Mouse (Mus musculus) CH12.LX (cell line): ENCODE measurements around the gene Zfp827. TPM values are rescaled to one million over a fixed set of nuclear protein-coding genes. Genes with fewer than 3 reads are reported as not detected.

Experiments used
- DNase-seq: peaks from one replicate; pipeline ENCODE4 v3.0.0-alpha.2; 2013; ENCODE audit errors: extremely low read depth
- H3K27ac ChIP-seq: 2 replicates; pipeline ENCODE4 v1.5.1; 2012; ENCODE audit warnings: low read depth, mild to moderate bottlenecking, control low read depth, moderate library complexity; ENCODE audit not compliant: insufficient read depth
- H3K27me3 ChIP-seq: replicated peaks from 2 replicates; pipeline ENCODE3; 2012; ENCODE audit warnings: inconsistent platforms
- H3K36me3 ChIP-seq, 2 experiments: replicated peaks in 1 of 2; 2 replicates each; pipeline versions ENCODE3 to v1.6.1; 2012; ENCODE audit warnings: inconsistent platforms in 1 of 2, low read length in 1 of 2, mild to moderate bottlenecking in 1 of 2, mixed read lengths in 1 of 2, moderate library complexity in 1 of 2; ENCODE audit not compliant: control insufficient read depth in 1 of 2, insufficient read depth in 1 of 2
- H3K4me1 ChIP-seq, 2 experiments: 2 replicates each; pipeline ENCODE4 v1.6.1; 2012; ENCODE audit warnings: inconsistent platforms in 1 of 2, moderate library complexity in 1 of 2; ENCODE audit not compliant: insufficient read depth in 2 of 2, control insufficient read depth in 1 of 2
- H3K4me2 ChIP-seq: 2 replicates; pipeline ENCODE4 v1.6.1; 2012; ENCODE audit warnings: low read depth, mild to moderate bottlenecking, control low read depth; ENCODE audit not compliant: poor library complexity, insufficient read depth, severe bottlenecking
- H3K4me3 ChIP-seq, 3 experiments: fragments of 150-350 bp in 1 of 3; sonication (generic) in 1 of 3; replicated peaks in 1 of 3; 2 replicates each; pipeline versions ENCODE3 to v1.5.1; 2011 to 2012; ENCODE audit warnings: low read depth in 2 of 3, low read length in 2 of 3, mild to moderate bottlenecking in 2 of 3, moderate library complexity in 2 of 3, control low read depth in 1 of 3, improper control_type of control experiment in 1 of 3, inconsistent platforms in 1 of 3, mixed read lengths in 1 of 3; ENCODE audit not compliant: poor library complexity in 1 of 3
- H3K79me2 ChIP-seq: replicated peaks from 2 replicates; pipeline ENCODE4 v1.6.1; 2012; ENCODE audit warnings: mild to moderate bottlenecking, moderate library complexity; ENCODE audit not compliant: control insufficient read depth, poor library complexity, insufficient read depth, severe bottlenecking; ENCODE audit errors: extremely low read depth
- H3K9ac ChIP-seq: 2 replicates; pipeline ENCODE4 v1.6.1; 2012; ENCODE audit warnings: low read depth, mild to moderate bottlenecking, control low read depth, moderate library complexity; ENCODE audit not compliant: insufficient read depth
- H3K9me3 ChIP-seq: replicated peaks from 2 replicates; pipeline ENCODE3; 2012; ENCODE audit warnings: low read length, inconsistent platforms, mixed read lengths
- BHLHE40 ChIP-seq: IDR thresholded peaks from 2 replicates; pipeline ENCODE4 v1.6.1; 2011; ENCODE audit warnings: mild to moderate bottlenecking, low read depth, low read length, improper control_type of control experiment
- CTCF ChIP-seq, 2 experiments: IDR thresholded peaks in 1 of 2; conservative IDR thresholded peaks in 1 of 2; 2 replicates each; pipeline ENCODE4 v1.5.1; 2011 to 2012; ENCODE audit warnings: low read depth in 2 of 2, low read length in 2 of 2, improper control_type of control experiment in 1 of 2, inconsistent platforms in 1 of 2, mild to moderate bottlenecking in 1 of 2, moderate library complexity in 1 of 2
- ELF1 ChIP-seq: IDR thresholded peaks from 2 replicates; pipeline ENCODE4 v1.6.1; 2014; ENCODE audit warnings: low read depth, mild to moderate bottlenecking, inconsistent platforms, low read length, improper control_type of control experiment
- IRF4 ChIP-seq: IDR thresholded peaks from 2 replicates; pipeline ENCODE4 v1.6.1; 2014; ENCODE audit warnings: low read depth, mild to moderate bottlenecking, inconsistent platforms, low read length, improper control_type of control experiment
- KAT2A ChIP-seq: IDR thresholded peaks from 2 replicates; pipeline ENCODE4 v1.6.1; 2012; ENCODE audit warnings: low read length, improper control_type of control experiment, inconsistent platforms; ENCODE audit not compliant: insufficient replicate concordance
- MAFK ChIP-seq: IDR thresholded peaks from 2 replicates; pipeline ENCODE4 v1.6.1; 2011; ENCODE audit warnings: low read length, improper control_type of control experiment; ENCODE audit not compliant: insufficient replicate concordance
- MEF2A ChIP-seq: IDR thresholded peaks from 2 replicates; pipeline ENCODE4 v1.6.1; 2014; ENCODE audit warnings: low read depth, mild to moderate bottlenecking, inconsistent platforms, low read length, improper control_type of control experiment, borderline replicate concordance
- NELFE ChIP-seq: IDR thresholded peaks from 2 replicates; pipeline ENCODE4 v1.6.1; 2011; ENCODE audit warnings: low read depth, low read length, improper control_type of control experiment
- POLR2A ChIP-seq: IDR thresholded peaks from 2 replicates; pipeline ENCODE4 v1.6.1; 2011; ENCODE audit warnings: low read depth, mild to moderate bottlenecking, improper control_type of control experiment, low read length
- SIN3A ChIP-seq: IDR thresholded peaks from 2 replicates; pipeline ENCODE4 v1.6.1; 2012; ENCODE audit warnings: low read length, improper control_type of control experiment, inconsistent platforms
- SMC3 ChIP-seq: IDR thresholded peaks from 2 replicates; pipeline ENCODE4 v1.6.1; 2011; ENCODE audit warnings: low read depth, low read length, improper control_type of control experiment
- UBTF ChIP-seq: IDR thresholded peaks from 2 replicates; pipeline ENCODE4 v1.6.1; 2012; ENCODE audit warnings: low read depth, mild to moderate bottlenecking, inconsistent platforms, low read length, improper control_type of control experiment, moderate library complexity
- ZC3H11A ChIP-seq: IDR thresholded peaks from 2 replicates; pipeline ENCODE4 v1.6.1; 2012; ENCODE audit warnings: low read depth, mild to moderate bottlenecking, inconsistent platforms, low read length, improper control_type of control experiment
- dilution Hi-C: fragments of 300-500 bp; cut with MboI; formaldehyde crosslinking; loops from 2 replicates; pipeline ENCODE4 v1.14.3; 2020; ENCODE audit warnings: low sequenced_read_pairs; ENCODE audit not compliant: extremely low pct_unique_long_range_greater_than_20kb, extremely low pct_ligation_motif_present
- in situ Hi-C: fragments of 300-500 bp; cut with MboI; formaldehyde crosslinking; loops from 3 replicates; pipeline ENCODE4 v1.14.3; 2019; ENCODE audit warnings: low sequenced_read_pairs, low pct_ligation_motif_present, low pct_unique_long_range_greater_than_20kb, mixed read lengths
- polyA plus RNA-seq: library from polyadenylated mRNA; unstranded; fragments of >175 nt; gene quantifications from 2 replicates; pipeline ENCODE4 v1.2.1, GENCODE M21; 2012; ENCODE audit warnings: low read depth; ENCODE audit not compliant: insufficient read length
- total RNA-seq, 2 experiments: library from RNA; depleted of rRNA; stranded (reverse); fragments of 300-350 nt in 1 of 2; fragments of >200 nt in 1 of 2; gene quantifications; 2 replicates each; pipeline ENCODE4 v1.2.3; 2012 to 2014

Gene Zfp827
- total and polyA plus RNA-seq, 3 experiments = 4.3 to 11.1 (median 7.8) TPM

DNA sequence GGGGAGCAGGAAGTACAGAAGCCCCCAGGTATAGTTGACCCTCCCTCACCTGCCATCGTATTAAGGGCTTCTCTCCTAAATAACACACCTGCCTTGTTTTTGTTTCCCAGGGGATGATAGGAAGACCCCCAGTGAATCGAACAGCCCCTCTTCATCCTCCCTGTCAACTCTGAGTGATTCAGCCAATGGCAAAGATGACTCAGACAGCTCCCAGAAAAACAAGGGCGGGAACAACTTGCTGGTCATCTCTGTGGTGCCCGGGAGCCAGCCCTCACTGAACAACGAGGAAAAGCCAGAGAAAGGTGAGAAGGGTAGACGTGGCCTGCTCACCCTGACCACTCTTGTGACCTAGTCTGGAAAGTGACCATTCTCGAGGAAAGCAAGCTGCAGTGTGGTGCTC lies 157.3 kb downstream of the Zfp827 start:
- dilution Hi-C loops (no loop called here), in situ Hi-C loops (no loop called here)
- Histone ChIP-seq H3K9ac (no peak overlapping the region), H3K4me2 (no peak overlapping the region), H3K27ac (no peak overlapping the region), H3K4me3 (no peak overlapping the region), H3K9me3 (no peaks in the 10 kb centered on the region), H3K4me1 (no peaks in the 10 kb centered on the region), H3K79me2 (no peaks in the 10 kb centered on the region), H3K36me3 (peaks cover 81 to 98% of the 10 kb centered on the region in 2 experiments), H3K27me3 (no peaks in the 10 kb centered on the region)
- TF ChIP-seq NELFE = no peak
- TF ChIP-seq MAFK = no peak
- no peak for TF ChIP-seq CTCF (conservative IDR thresholded peaks at IDR 0.05 in 1 of 2, IDR thresholded peaks at IDR 0.05 in 1 of 2; ENCODE audit: low read depth in 2 of 2, low read length in 2 of 2)
- TF ChIP-seq UBTF = no peak
- TF ChIP-seq SMC3 = no peak
- DNase-seq = no peak

DNA sequence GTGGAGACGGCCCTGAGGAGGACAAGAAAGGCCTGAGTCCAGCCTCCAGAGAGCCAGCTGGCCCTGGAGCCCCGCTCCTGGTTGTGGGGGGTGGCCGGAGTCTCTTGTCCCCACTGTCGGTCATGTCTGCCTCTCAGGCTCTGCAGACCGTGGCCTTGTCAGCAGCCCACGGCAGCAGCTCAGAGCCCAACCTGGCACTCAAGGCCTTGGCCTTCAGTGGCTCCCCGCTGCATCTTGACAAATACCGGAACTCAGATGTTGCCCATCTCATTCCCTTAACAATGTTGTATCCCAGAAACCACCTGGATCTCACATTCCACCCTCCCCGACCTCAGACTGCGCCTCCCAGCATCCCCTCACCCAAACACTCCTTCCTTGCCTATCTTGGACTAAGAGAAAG lies 161.8 kb downstream of the Zfp827 start:
- no peaks in the 10 kb centered on the region for H3K9me3 ChIP-seq
- H3K27ac ChIP-seq = no peak overlapping the region
- in situ Hi-C loops (no loop called here), dilution Hi-C loops (no loop called here)
- TF ChIP-seq SIN3A = no peak
- TF ChIP-seq CTCF (conservative IDR thresholded peaks at IDR 0.05 in 1 of 2, IDR thresholded peaks at IDR 0.05 in 1 of 2; ENCODE audit: low read depth in 2 of 2, low read length in 2 of 2) = no peak
- TF ChIP-seq POLR2A = no peak
- TF ChIP-seq BHLHE40 = no peak
- TF ChIP-seq IRF4 = no peak
- no peak for TF ChIP-seq ELF1
- no peak overlapping the region for H3K4me2 ChIP-seq
- H3K27me3 ChIP-seq = no peaks in the 10 kb centered on the region
- H3K9ac ChIP-seq = no peak overlapping the region
- no peak overlapping the region for H3K4me3 ChIP-seq
- no peak for DNase-seq
- peaks cover 0 to 3% of the 10 kb centered on the region in 2 experiments; a peak in 1 of 4 replicates for H3K4me1 ChIP-seq
- no peaks in the 10 kb centered on the region for H3K79me2 ChIP-seq
- H3K36me3 ChIP-seq = peaks cover 61 to 81% of the 10 kb centered on the region in 2 experiments

DNA sequence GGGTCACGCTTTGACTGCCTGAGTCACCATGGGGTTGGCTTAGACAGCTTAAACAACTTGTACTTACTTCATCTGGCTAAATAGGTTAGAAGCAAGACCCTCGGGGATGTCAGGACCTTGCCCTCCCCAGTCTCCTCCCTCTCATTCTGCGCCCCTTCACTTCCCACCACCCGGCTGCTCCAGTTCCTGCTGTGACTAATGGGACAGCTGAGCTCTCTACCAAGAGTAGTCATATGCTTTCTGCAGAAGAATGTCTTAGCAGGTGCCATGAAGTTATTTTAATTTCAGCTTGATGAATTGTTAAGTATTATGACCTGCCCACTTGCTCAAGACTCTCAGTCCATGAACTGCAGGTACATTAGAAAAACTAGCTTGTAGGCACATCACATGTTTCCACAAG lies 168.2 kb downstream of the Zfp827 start:
- in situ Hi-C loops = no loop called here

More for the DNA sequence above, 168.2 kb downstream of the Zfp827 start:
- peaks cover 0 to 6% of the 10 kb centered on the region in 2 experiments; a peak in 1 of 4 replicates for H3K4me1 ChIP-seq
- H3K9ac ChIP-seq = no peak overlapping the region
- H3K9me3 ChIP-seq = no peaks in the 10 kb centered on the region
- peaks cover 8 to 22% of the 10 kb centered on the region in 2 experiments for H3K36me3 ChIP-seq
- no peaks in the 10 kb centered on the region for H3K79me2 ChIP-seq
- no peak overlapping the region for H3K4me3 ChIP-seq
- TF ChIP-seq KAT2A (no peak), MEF2A (no peak), ZC3H11A (no peak), IRF4 (no peak), CTCF (conservative IDR thresholded peaks at IDR 0.05 in 1 of 2, IDR thresholded peaks at IDR 0.05 in 1 of 2; ENCODE audit: low read depth in 2 of 2, low read length in 2 of 2) (no peak), UBTF (no peak)
- no peak overlapping the region for H3K4me2 ChIP-seq
- no peak overlapping the region for H3K27ac ChIP-seq
- DNase-seq = no peak
- H3K27me3 ChIP-seq = no peaks in the 10 kb centered on the region
- dilution Hi-C loops = no loop called here
